8 mouse cellular contexts compared by ENCODE assay signal in genomic region chr17:28553040-28553793, GRCm38 (mm10). TPM values are rescaled to one million over a fixed set of nuclear protein-coding genes. Genes with fewer than 3 reads are reported as not detected.
A peak's percentile ranks its signal among the peaks of the same experiment; 100 is the strongest.
DNase-seq lines count a peak whose midpoint lies in the region; ATAC-seq and TF ChIP-seq lines count a peak whose summit lies in the region.

No protein-coding gene starts in this region.

- DNase-seq in kidney, adult 18-20 months: peak; percentile 78
- peak; percentile 71 for DNase-seq in forebrain, embryonic 14.5 days (ENCODE audit: low spot score)
- DNase-seq in ovary, postnatal 10 days (ENCODE audit: low spot score): peak; percentile 29
- peak; percentile 84 for DNase-seq in thymus, postnatal 14 days

- H3K36me3 ChIP-seq in kidney, embryonic 14.5 days (ENCODE audit: control insufficient read depth, insufficient read depth, low read length): no peaks in the 10 kb centered on the region
- H3K36me3 ChIP-seq in forebrain, embryonic 14.5 days (ENCODE audit: control insufficient read depth, insufficient read depth, low read length): no peaks in the 10 kb centered on the region
- H3K36me3 ChIP-seq in limb, embryonic 12.5 days: no peaks in the 10 kb centered on the region

- H3K9me3 ChIP-seq in kidney, embryonic 14.5 days (ENCODE audit: control insufficient read depth, low read length): no peaks in the 10 kb centered on the region
- no peaks in the 10 kb centered on the region for H3K9me3 ChIP-seq in forebrain, embryonic 14.5 days (replicated peaks; ENCODE audit: control insufficient read depth, low read length)
- H3K9me3 ChIP-seq in limb, embryonic 12.5 days: no peaks in the 10 kb centered on the region

- no peak overlapping the region for H3K4me2 ChIP-seq in kidney, embryonic 14.5 days (replicated peaks; ENCODE audit: low read depth, low read length)
- H3K4me2 ChIP-seq in forebrain, embryonic 14.5 days (ENCODE audit: low read length): no peak overlapping the region
- peak overlapping the region; percentile 15; the same call in 1 of the 2 replicates for H3K4me2 ChIP-seq in limb, embryonic 12.5 days

- no peak for ATAC-seq in kidney, embryonic 14.5 days (ENCODE audit: low FRiP score, low TSS enrichment)
- peak; percentile 50; the same call in 1 of the 2 replicates for ATAC-seq in forebrain, embryonic 14.5 days
- peak; percentile 83 for ATAC-seq in inflammation-experienced regulatory T-cells, adult 6 months
- ATAC-seq in limb, embryonic 12.5 days (ENCODE audit: insufficient number of reproducible peaks, insufficient read depth, low FRiP score, low TSS enrichment, low read depth): peak; percentile 66; the same call in 1 of the 2 replicates

- H3K27me3 ChIP-seq in kidney, embryonic 14.5 days (ENCODE audit: control insufficient read depth, insufficient read depth, low read length): no peaks in the 10 kb centered on the region
- no peaks in the 10 kb centered on the region for H3K27me3 ChIP-seq in forebrain, embryonic 14.5 days (replicated peaks; ENCODE audit: control insufficient read depth, insufficient read depth, low read length)
- H3K27me3 ChIP-seq in limb, embryonic 12.5 days: 0 out of 2 replicates have a peak, but pooled peaks cover 4% of the 10 kb centered on the region

- no peak overlapping the region for H3K27ac ChIP-seq in kidney, embryonic 14.5 days (ENCODE audit: low read depth, low read length)
- no peak overlapping the region for H3K27ac ChIP-seq in bone marrow macrophage, adult 2 months (ENCODE audit: insufficient read depth, low read depth, low read length)
- no peak overlapping the region for H3K27ac ChIP-seq in forebrain, embryonic 14.5 days (ENCODE audit: low read depth, low read length)
- H3K27ac ChIP-seq in limb, embryonic 12.5 days: peak overlapping the region; percentile 19; the same call in 1 of the 2 replicates

- no peak overlapping the region for H3K9ac ChIP-seq in kidney, embryonic 14.5 days (ENCODE audit: low read depth, low read length)
- H3K9ac ChIP-seq in forebrain, embryonic 14.5 days (ENCODE audit: low read length): no peak overlapping the region
- no peak overlapping the region for H3K9ac ChIP-seq in limb, embryonic 12.5 days (replicated peaks)

- WGBS in kidney, embryonic 14.5 days: 5% methylated on average over 14 of the region's 14 CpGs
- 4% methylated on average over 14 of the region's 14 CpGs for WGBS in forebrain, embryonic 14.5 days
- WGBS in limb, embryonic 12.5 days: 2% methylated on average over 14 of the region's 14 CpGs

- peak; percentile 57; the same call in 1 of the 2 replicates for TF ChIP-seq CTCF in bone marrow macrophage, adult 2 months (IDR thresholded peaks at IDR 0.05; ENCODE audit: low read depth, low read length)

- TF ChIP-seq POLR2A in bone marrow macrophage, adult 2 months (IDR thresholded peaks at IDR 0.05; ENCODE audit: borderline replicate concordance, low read depth, low read length): no peak

- H3K4me1 ChIP-seq in kidney, embryonic 14.5 days (ENCODE audit: control insufficient read depth, insufficient read depth, low read length): no peaks in the 10 kb centered on the region
- peaks cover 4% of the 10 kb centered on the region for H3K4me1 ChIP-seq in bone marrow macrophage, adult 2 months (ENCODE audit: control insufficient read depth, insufficient read depth, low read length)
- H3K4me1 ChIP-seq in forebrain, embryonic 14.5 days (ENCODE audit: control insufficient read depth, insufficient read depth, low read length): no peaks in the 10 kb centered on the region; the same call in 1 of the 2 replicates
- H3K4me1 ChIP-seq in limb, embryonic 12.5 days (replicated peaks): peaks cover 34% of the 10 kb centered on the region

- no peak overlapping the region for H3K4me3 ChIP-seq in kidney, embryonic 14.5 days (ENCODE audit: low read length)
- H3K4me3 ChIP-seq in bone marrow macrophage, adult 2 months (ENCODE audit: insufficient read depth, low read length): no peak overlapping the region
- no peak overlapping the region for H3K4me3 ChIP-seq in forebrain, embryonic 14.5 days (ENCODE audit: low read depth, low read length)
- H3K4me3 ChIP-seq in limb, embryonic 12.5 days (replicated peaks): no peak overlapping the region

RNA-seq across cellular contexts. Expression of gene Clpsl2, which starts 4.0 kb away (rescaled TPM):
- not detected in 2 replicates for polyA plus RNA-seq in kidney, embryonic 14.5 days (2014; fragmentation: Nextera tagmentation; extraction: Ambion mirVana)
- polyA plus RNA-seq in bone marrow macrophage, adult 2 months (2012; ENCODE audit: insufficient read depth, insufficient read length, missing spikeins): not detected in 2 replicates
- not detected in 2 replicates for polyA plus RNA-seq in forebrain, embryonic 14.5 days (2014; fragmentation: Nextera tagmentation; extraction: Ambion mirVana)
- polyA plus RNA-seq in inflammation-experienced regulatory T-cells, adult 6 months (2017; shearing (Covaris generic)): not detected
- not detected in 2 replicates for polyA plus RNA-seq in limb, embryonic 12.5 days (2016; fragmentation: Nextera tagmentation; extraction: Ambion mirVana)

RNA-seq across cellular contexts. Expression of gene Clps, which starts 7.3 kb away (rescaled TPM):
- not detected in 2 replicates for polyA plus RNA-seq in kidney, embryonic 14.5 days (2014; fragmentation: Nextera tagmentation; extraction: Ambion mirVana)
- polyA plus RNA-seq in bone marrow macrophage, adult 2 months (2012; ENCODE audit: insufficient read depth, insufficient read length, missing spikeins): not detected in 2 replicates
- polyA plus RNA-seq in forebrain, embryonic 14.5 days (2014; fragmentation: Nextera tagmentation; extraction: Ambion mirVana): not detected in 2 replicates
- not detected for polyA plus RNA-seq in inflammation-experienced regulatory T-cells, adult 6 months (2017; shearing (Covaris generic))
- polyA plus RNA-seq in limb, embryonic 12.5 days (2016; fragmentation: Nextera tagmentation; extraction: Ambion mirVana): not detected in 2 replicates

RNA-seq across cellular contexts. Expression of gene Lhfpl5, which starts 22.2 kb away (rescaled TPM):
- polyA plus RNA-seq in kidney, embryonic 14.5 days (2014; fragmentation: Nextera tagmentation; extraction: Ambion mirVana): 0.45 and 0.51 TPM in 2 replicates
- not detected in 2 replicates for polyA plus RNA-seq in bone marrow macrophage, adult 2 months (2012; ENCODE audit: insufficient read depth, insufficient read length, missing spikeins)
- 3.9 and 4.5 TPM in 2 replicates for polyA plus RNA-seq in forebrain, embryonic 14.5 days (2014; fragmentation: Nextera tagmentation; extraction: Ambion mirVana)
- 1 to 10 TPM; 1.0 to 2.0 (median 1.9) TPM for polyA plus RNA-seq in inflammation-experienced regulatory T-cells, adult 6 months (2017; shearing (Covaris generic))
- polyA plus RNA-seq in limb, embryonic 12.5 days (2016; fragmentation: Nextera tagmentation; extraction: Ambion mirVana): 0.46 and 0.89 TPM in 2 replicates

RNA-seq across cellular contexts. Expression of gene Armc12, which starts 22.6 kb away (rescaled TPM):
- polyA plus RNA-seq in kidney, embryonic 14.5 days (2014; fragmentation: Nextera tagmentation; extraction: Ambion mirVana): not detected in 2 replicates
- not detected in 2 replicates for polyA plus RNA-seq in bone marrow macrophage, adult 2 months (2012; ENCODE audit: insufficient read depth, insufficient read length, missing spikeins)
- not detected in 2 replicates for polyA plus RNA-seq in forebrain, embryonic 14.5 days (2014; fragmentation: Nextera tagmentation; extraction: Ambion mirVana)
- polyA plus RNA-seq in inflammation-experienced regulatory T-cells, adult 6 months (2017; shearing (Covaris generic)): under 1 TPM in 2 of 3 experiments, not detected in 1; 0.46 to 0.78 TPM
- polyA plus RNA-seq in limb, embryonic 12.5 days (2016; fragmentation: Nextera tagmentation; extraction: Ambion mirVana): not detected in 2 replicates

RNA-seq across cellular contexts. Expression of gene Fkbp5, which starts 35.9 kb away (rescaled TPM):
- polyA plus RNA-seq in kidney, embryonic 14.5 days (2014; fragmentation: Nextera tagmentation; extraction: Ambion mirVana): 10.0 and 14.0 TPM in 2 replicates
- polyA plus RNA-seq in bone marrow macrophage, adult 2 months (2012; ENCODE audit: insufficient read depth, insufficient read length, missing spikeins): 4.4 and 4.7 TPM in 2 replicates
- 11.7 and 11.9 TPM in 2 replicates for polyA plus RNA-seq in forebrain, embryonic 14.5 days (2014; fragmentation: Nextera tagmentation; extraction: Ambion mirVana)
- polyA plus RNA-seq in inflammation-experienced regulatory T-cells, adult 6 months (2017; shearing (Covaris generic)): 10 to 100 TPM; 19.3 to 24.5 (median 20.4) TPM
- polyA plus RNA-seq in limb, embryonic 12.5 days (2016; fragmentation: Nextera tagmentation; extraction: Ambion mirVana): 36.2 and 42.4 TPM in 2 replicates

Comparison
In these comparisons a context has a peak if more than half of its experiments do, and no peak if none do; other contexts are left out.
1. DNase-seq: peak in every context shown above with its lines; median percentile 84 in thymus, postnatal 14 days; 78 in kidney, adult 18-20 months; 71 in forebrain, embryonic 14.5 days; 29 in ovary, postnatal 10 days.